Mouse (Mus musculus) B cell, adult 67 days (primary cell): ENCODE measurements around the gene Ak3. TPM values are rescaled to one million over a fixed set of nuclear protein-coding genes. Genes with fewer than 3 reads are reported as not detected.

Experiments used
- total RNA-seq, 2 experiments: library from RNA; stranded (reverse); gene quantifications; 4 replicates each; pipeline ENCODE4 v1.2.4; 2023

Ak3 gene
- 10 to 100 TPM; 18.6 to 23.1 TPM for total RNA-seq

DNA sequence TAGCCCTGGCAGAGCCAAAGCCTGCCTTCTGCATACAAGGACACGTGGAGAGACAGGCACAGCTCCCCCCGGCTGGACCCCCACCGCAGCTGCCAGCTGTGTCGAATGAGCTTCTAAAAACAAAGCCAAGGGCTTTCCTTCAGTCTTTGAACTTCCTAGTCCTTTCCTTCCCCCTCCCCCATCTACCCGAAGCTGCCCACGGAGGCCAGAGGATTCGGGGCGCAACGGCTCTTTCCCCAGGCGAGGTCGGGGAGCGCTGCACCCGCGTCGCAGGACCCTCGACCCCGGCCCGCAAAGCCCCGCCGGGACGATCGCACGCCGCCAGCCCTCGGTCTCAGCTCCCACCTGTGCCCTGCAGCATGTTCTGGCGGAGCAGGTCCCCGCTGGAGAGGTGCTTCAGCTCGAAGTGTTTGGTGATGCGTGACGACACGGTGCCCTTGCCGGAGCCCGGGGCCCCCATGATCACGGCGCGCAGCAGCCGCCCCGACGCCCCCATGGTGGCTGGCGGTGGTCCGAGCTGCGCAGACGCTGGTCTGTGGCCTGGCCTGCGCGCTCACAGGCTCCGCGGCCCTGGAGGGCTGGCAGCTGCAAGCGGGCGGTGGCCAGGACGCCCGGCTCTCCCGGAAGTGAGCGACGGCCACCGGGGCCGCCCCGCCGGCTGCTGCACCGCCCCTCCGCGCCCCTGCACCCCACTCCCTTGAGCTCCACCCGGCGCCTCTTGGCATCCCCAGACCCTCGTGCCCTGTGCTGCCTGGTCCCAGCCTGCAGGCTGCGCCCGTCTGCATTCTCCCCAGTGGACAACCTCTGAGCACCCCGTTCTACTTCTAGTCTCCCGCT lies at the start of gene Ak3:
Ak3 (minus strand) TSS at position 628 of the 837 bp plus-strand sequence.

GRCm38 (mm10) chr19:28990194-28990589 lies 57.6 kb downstream of the Ak3 start, which contains the start of gene Cdc37l1:
TSS of gene Cdc37l1 (plus strand) at chr19:28990352.

Other genes starting within 250 kb of the Ak3 start
- gene Slc1a1, start 212.9 kb downstream of the Ak3 start, total RNA-seq = under 1 TPM in 1 of 2 experiments, not detected in 1; 0.24 TPM
- 10 to 100 TPM in 1 of 2 experiments, 1 to 10 TPM in 1; 9.8 to 10.8 TPM for gene Plpp6, start 84.0 kb downstream of the Ak3 start, total RNA-seq
- 1 to 10 TPM in 1 of 2 experiments, not detected in 1; 5.7 TPM for gene 4430402I18Rik, start 80.2 kb downstream of the Ak3 start, total RNA-seq
- gene Cdc37l1, start 57.6 kb downstream of the Ak3 start, total RNA-seq = 10 to 100 TPM; 63.1 to 69.8 TPM
- 10 to 100 TPM; 19.5 to 21.5 TPM for gene Rcl1, start 53.4 kb upstream of the Ak3 start, total RNA-seq
- gene Jak2, start 203.9 kb upstream of the Ak3 start, total RNA-seq = 10 to 100 TPM; 58.3 to 61.4 TPM